Comparison of ENCODE assay signal across 18 mouse cellular contexts in genomic region chr12:81668406-81668805, GRCm38 (mm10). TPM values are rescaled to one million over a fixed set of nuclear protein-coding genes. Genes with fewer than 3 reads are reported as not detected.
A peak's percentile ranks its signal among the peaks of the same experiment; 100 is the strongest.
DNase-seq lines count a peak whose midpoint lies in the region.
"Had no signal": no experiment of that assay in that cellular context is flagged by ENCODE, and none has a peak within 500 bp of the region (broad histone marks: within the 10 kb centered on the region; RNA-seq: fewer than 3 reads in every experiment).

No protein-coding gene starts in this region.

- DNase-seq in layer of hippocampus, adult 9-11 months = peak; percentile 10
- no peak for DNase-seq in layer of hippocampus, adult 18-20 months (ENCODE audit: low spot score in 2 of 2)
- DNase-seq in 416B (ENCODE audit: low read depth) = peak; percentile 64
- peak; percentile 15 for DNase-seq in NIH3T3 (ENCODE audit: low read depth)
- no peak for DNase-seq in thymus, adult 18-20 months
- no peak for DNase-seq in kidney, postnatal 14 days
- DNase-seq in layer of hippocampus, postnatal 36 days = no peak
- DNase-seq: adrenal gland, adult 2 months; adrenal gland, postnatal 36 days; cerebellum, adult 11-12 months; cerebellum, adult 9-10 months; cerebellum, postnatal 36 days; forebrain, postnatal 0 days; gastrocnemius, adult 2 months; gastrocnemius, postnatal 25 days; heart, postnatal 36 days had no signal

RNA-seq across cellular contexts. Expression of gene Ttc9, which starts 37.4 kb away (rescaled TPM):
- 10 to 100 TPM; 38.8 to 44.5 TPM for total RNA-seq in layer of hippocampus, adult 18-20 months (2021)
- 10 to 100 TPM; 39.2 to 42.0 TPM for total RNA-seq in layer of hippocampus, postnatal 36 days (2021)
- total RNA-seq: granulocyte monocyte progenitor cell, adult 5-6 weeks; MEL had no signal

Comparison
In these comparisons a context has a peak if more than half of its experiments do, and no peak if none do; other contexts are left out.
1. DNase-seq: peak in layer of hippocampus, adult 9-11 months (single experiment), 416B (single experiment) and NIH3T3 (single experiment); none in layer of hippocampus, adult 18-20 months (0 of 2), thymus, adult 18-20 months (0 of 2), kidney, postnatal 14 days (single experiment) and layer of hippocampus, postnatal 36 days (0 of 2).